Mouse (Mus musculus) forebrain, embryonic 11.5 days (tissue): ENCODE data around the gene 4833423E24Rik. TPM values are rescaled to one million over a fixed set of nuclear protein-coding genes. Genes with fewer than 3 reads are reported as not detected.

Experiments
- ATAC-seq: fragments of 200-750 bp; cut with Nextera tagmentation; replicated peaks from 2 replicates; pipeline ENCODE4 v1.8.0; 2017; ENCODE audit warnings: moderate TSS enrichment; ENCODE audit not compliant: low FRiP score
- DNase-seq: peaks from one replicate; pipeline ENCODE4 v3.0.0-alpha.2; 2017; ENCODE audit warnings: low spot score
- H3K27ac ChIP-seq: fragments of 300-500 bp; sonication (generic); 2 replicates; pipeline ENCODE4 v1.5.1; 2014; ENCODE audit warnings: low read depth, low read length
- H3K27me3 ChIP-seq: fragments of 300-500 bp; sonication (generic); 2 replicates; pipeline ENCODE4 v1.6.1; 2014; ENCODE audit warnings: mild to moderate bottlenecking, low read length, mixed read lengths; ENCODE audit not compliant: control insufficient read depth, insufficient read depth
- H3K36me3 ChIP-seq: fragments of 300-500 bp; sonication (generic); 2 replicates; pipeline ENCODE4 v1.6.1; 2014; ENCODE audit warnings: mild to moderate bottlenecking, low read length, moderate library complexity, mixed read lengths; ENCODE audit not compliant: control insufficient read depth, insufficient read depth
- H3K4me1 ChIP-seq: fragments of 300-500 bp; sonication (generic); replicated peaks from 2 replicates; pipeline ENCODE4 v1.6.1; 2014; ENCODE audit warnings: low read length, mixed read lengths; ENCODE audit not compliant: control insufficient read depth, insufficient read depth
- H3K4me2 ChIP-seq: fragments of 300-500 bp; sonication (generic); 2 replicates; pipeline ENCODE4 v1.6.1; 2014; ENCODE audit warnings: low read depth, mild to moderate bottlenecking, low read length, moderate library complexity, mixed read lengths; ENCODE audit not compliant: severe bottlenecking
- H3K4me3 ChIP-seq: fragments of 300-500 bp; sonication (generic); 2 replicates; pipeline ENCODE4 v1.5.1; 2014; ENCODE audit warnings: low read depth, low read length
- H3K9ac ChIP-seq: fragments of 300-500 bp; sonication (generic); 2 replicates; pipeline ENCODE4 v1.6.1; 2014; ENCODE audit warnings: low read length
- H3K9me3 ChIP-seq: fragments of 300-500 bp; sonication (generic); 2 replicates; pipeline ENCODE4 v1.6.1; 2016; ENCODE audit warnings: low read length, mixed read lengths; ENCODE audit not compliant: control insufficient read depth
- WGBS: fragments of 180-500 bp; shearing (Covaris S2); extraction: QIAGEN DNeasy Blood & Tissue Kit; methylation state at CpG from one replicate; pipeline ENCODE4 v1.1.7; 2014; 5-methylcytosine and 5-hydroxymethylcytosine counted together
- polyA plus RNA-seq: library from polyadenylated mRNA; unstranded; fragments of >200 nt; fragmentation: Nextera tagmentation; extraction: Ambion mirVana; gene quantifications from 2 replicates; pipeline ENCODE4 v1.2.1, GENCODE M21; 2014

The 4833423E24Rik gene
- 0.13 TPM in 1 of 2 replicates, not detected in the other for polyA plus RNA-seq

- Histone ChIP-seq H3K4me3 (no peak within 1 kb of the TSS), H3K36me3 (no peaks in the 10 kb centered on the region), H3K4me1 (no peaks in the 10 kb centered on the region), H3K27me3 (no peaks in the 10 kb centered on the region), H3K9me3 (no peaks in the 10 kb centered on the region), H3K9ac (no peak within 1 kb of the TSS), H3K27ac (no peak within 1 kb of the TSS), H3K4me2 (no peak within 1 kb of the TSS)
- 20% methylated on average over 4 of the region's 4 CpGs for WGBS
- no peak for DNase-seq
- ATAC-seq = 0 out of 2 replicates have a peak, but pooled peaks have one; percentile 62
Measured at GRCm38 (mm10) chr2:85518879-85519278, at the start of gene 4833423E24Rik. Gene 4833423E24Rik, minus strand, starts transcription at chr2:85519024.

GRCm38 (mm10) chr2:85561187-85561586, 42.4 kb upstream of the 4833423E24Rik start:
- DNase-seq (no peak), ATAC-seq (peak; percentile 64; the same call in 1 of the 2 replicates)
- no peaks in the 10 kb centered on the region for H3K27me3 ChIP-seq
- no peak overlapping the region for H3K4me3 ChIP-seq
- no peaks in the 10 kb centered on the region for H3K36me3 ChIP-seq
- no peak overlapping the region for H3K9ac ChIP-seq
- no peaks in the 10 kb centered on the region for H3K9me3 ChIP-seq
- H3K4me2 ChIP-seq = no peak overlapping the region
- 22% methylated on average over 4 of the region's 4 CpGs for WGBS
- H3K4me1 ChIP-seq = no peaks in the 10 kb centered on the region
- no peak overlapping the region for H3K27ac ChIP-seq

GRCm38 (mm10) chr2:85560226-85560625, 41.4 kb upstream of the 4833423E24Rik start:
- Histone ChIP-seq H3K36me3 (no peaks in the 10 kb centered on the region), H3K27ac (no peak overlapping the region), H3K4me2 (no peak overlapping the region), H3K9me3 (no peaks in the 10 kb centered on the region), H3K4me3 (no peak overlapping the region), H3K27me3 (no peaks in the 10 kb centered on the region), H3K9ac (no peak overlapping the region), H3K4me1 (no peaks in the 10 kb centered on the region)
- 77% methylated on average over 4 of the region's 4 CpGs for WGBS
- no peak for DNase-seq
- no peak for ATAC-seq

- Histone ChIP-seq H3K27ac (no peak overlapping the region), H3K4me1 (no peaks in the 10 kb centered on the region), H3K4me2 (no peak overlapping the region), H3K36me3 (no peaks in the 10 kb centered on the region), H3K4me3 (no peak overlapping the region), H3K9me3 (no peaks in the 10 kb centered on the region), H3K9ac (no peak overlapping the region), H3K27me3 (no peaks in the 10 kb centered on the region)
- no peak for ATAC-seq
- 72% methylated on average over 1 of the region's 1 CpGs for whole genome bisulfite sequencing
- DNase-seq = no peak
Measured at GRCm38 (mm10) chr2:85554806-85555205, 36.0 kb upstream of the 4833423E24Rik start.

- Histone ChIP-seq H3K9ac (no peak overlapping the region), H3K27ac (no peak overlapping the region), H3K4me3 (no peak overlapping the region), H3K9me3 (no peaks in the 10 kb centered on the region), H3K27me3 (no peaks in the 10 kb centered on the region), H3K4me1 (no peaks in the 10 kb centered on the region), H3K36me3 (no peaks in the 10 kb centered on the region), H3K4me2 (no peak overlapping the region)
- no peak for DNase-seq
- WGBS = 84% methylated on average over 1 of the region's 1 CpGs
- ATAC-seq = no peak
Measured at GRCm38 (mm10) chr2:85533934-85534333, 15.1 kb upstream of the 4833423E24Rik start.

GRCm38 (mm10) chr2:85532082-85532778, 13.4 kb upstream of the 4833423E24Rik start:
- H3K27ac ChIP-seq = no peak overlapping the region
- H3K4me1 ChIP-seq = no peaks in the 10 kb centered on the region
- no peaks in the 10 kb centered on the region for H3K9me3 ChIP-seq
- no peak overlapping the region for H3K9ac ChIP-seq
- 89% methylated on average over 2 of the region's 2 CpGs for WGBS
- no peak for DNase-seq
- H3K4me3 ChIP-seq = no peak overlapping the region
- no peak for ATAC-seq
- H3K4me2 ChIP-seq = no peak overlapping the region
- no peaks in the 10 kb centered on the region for H3K27me3 ChIP-seq
- H3K36me3 ChIP-seq = no peaks in the 10 kb centered on the region

GRCm38 (mm10) chr2:85522859-85523489, 4.2 kb upstream of the 4833423E24Rik start:
- DNase-seq (no peak), ATAC-seq (no peak; the same call in 1 of the 2 replicates)
- H3K9ac ChIP-seq = no peak overlapping the region
- no peaks in the 10 kb centered on the region for H3K9me3 ChIP-seq
- H3K4me2 ChIP-seq = no peak overlapping the region
- no peaks in the 10 kb centered on the region for H3K4me1 ChIP-seq
- H3K27ac ChIP-seq = no peak overlapping the region
- H3K4me3 ChIP-seq = no peak overlapping the region
- WGBS = 68% methylated on average over 2 of the region's 2 CpGs
- no peaks in the 10 kb centered on the region for H3K36me3 ChIP-seq
- no peaks in the 10 kb centered on the region for H3K27me3 ChIP-seq

GRCm38 (mm10) chr2:85518292-85518691, 532 bp downstream of the 4833423E24Rik start:
- H3K4me2 ChIP-seq = no peak overlapping the region
- no peak for DNase-seq
- H3K27ac ChIP-seq = no peak overlapping the region
- no peaks in the 10 kb centered on the region for H3K4me1 ChIP-seq
- H3K4me3 ChIP-seq = no peak overlapping the region
- WGBS = 85% methylated on average over 10 of the region's 10 CpGs
- no peaks in the 10 kb centered on the region for H3K9me3 ChIP-seq
- no peaks in the 10 kb centered on the region for H3K36me3 ChIP-seq
- H3K9ac ChIP-seq = no peak overlapping the region
- no peak for ATAC-seq
- H3K27me3 ChIP-seq = no peaks in the 10 kb centered on the region
